Mouse (Mus musculus) C2C12 (cell line): ENCODE results near the gene Adamts20.

Source experiments
- CTCF ChIP-seq: IDR thresholded peaks from one replicate; pipeline ENCODE4 v1.5.1; 2011; ENCODE audit not compliant: control insufficient read depth, insufficient read depth, insufficient read length
- MAX ChIP-seq: IDR thresholded peaks from one replicate; pipeline ENCODE4 v1.6.1; 2011; ENCODE audit warnings: mild to moderate bottlenecking, control low read depth
- MYOG ChIP-seq: IDR thresholded peaks from one replicate; pipeline ENCODE4 v1.6.1; 2011; ENCODE audit not compliant: control insufficient read depth, insufficient read length; ENCODE audit errors: extremely low read depth
- USF1 ChIP-seq: IDR thresholded peaks from one replicate; pipeline ENCODE4 v1.6.1; 2011; ENCODE audit warnings: low read depth, mild to moderate bottlenecking, control low read depth, moderate library complexity

DNA sequence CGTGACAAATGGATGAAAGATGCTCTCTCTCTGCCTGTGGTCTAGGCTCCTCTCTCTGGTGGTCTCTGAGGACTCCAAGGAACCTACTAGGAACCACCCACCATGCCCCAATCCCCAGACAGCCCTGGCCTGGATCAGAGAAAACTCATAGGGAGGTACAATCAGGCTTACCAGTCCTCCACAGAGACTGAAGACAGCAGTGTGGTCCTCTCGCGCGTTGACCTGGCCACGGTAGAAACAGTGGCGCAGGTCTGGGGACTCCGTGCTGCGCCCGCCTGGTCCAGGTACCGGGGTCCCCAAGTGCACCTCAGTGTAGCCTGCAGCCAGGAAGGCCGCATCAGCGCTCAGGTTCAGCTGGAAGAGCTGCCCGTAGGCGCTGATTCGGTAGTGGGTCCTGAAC, 62.2 kb downstream of the Adamts20 start:
- TF ChIP-seq CTCF: no peak
- no peak for TF ChIP-seq MYOG
- TF ChIP-seq USF1: no peak
- no peak for TF ChIP-seq MAX
